Comparison of ENCODE assay signal across 8 mouse cellular contexts in the genomic region with DNA sequence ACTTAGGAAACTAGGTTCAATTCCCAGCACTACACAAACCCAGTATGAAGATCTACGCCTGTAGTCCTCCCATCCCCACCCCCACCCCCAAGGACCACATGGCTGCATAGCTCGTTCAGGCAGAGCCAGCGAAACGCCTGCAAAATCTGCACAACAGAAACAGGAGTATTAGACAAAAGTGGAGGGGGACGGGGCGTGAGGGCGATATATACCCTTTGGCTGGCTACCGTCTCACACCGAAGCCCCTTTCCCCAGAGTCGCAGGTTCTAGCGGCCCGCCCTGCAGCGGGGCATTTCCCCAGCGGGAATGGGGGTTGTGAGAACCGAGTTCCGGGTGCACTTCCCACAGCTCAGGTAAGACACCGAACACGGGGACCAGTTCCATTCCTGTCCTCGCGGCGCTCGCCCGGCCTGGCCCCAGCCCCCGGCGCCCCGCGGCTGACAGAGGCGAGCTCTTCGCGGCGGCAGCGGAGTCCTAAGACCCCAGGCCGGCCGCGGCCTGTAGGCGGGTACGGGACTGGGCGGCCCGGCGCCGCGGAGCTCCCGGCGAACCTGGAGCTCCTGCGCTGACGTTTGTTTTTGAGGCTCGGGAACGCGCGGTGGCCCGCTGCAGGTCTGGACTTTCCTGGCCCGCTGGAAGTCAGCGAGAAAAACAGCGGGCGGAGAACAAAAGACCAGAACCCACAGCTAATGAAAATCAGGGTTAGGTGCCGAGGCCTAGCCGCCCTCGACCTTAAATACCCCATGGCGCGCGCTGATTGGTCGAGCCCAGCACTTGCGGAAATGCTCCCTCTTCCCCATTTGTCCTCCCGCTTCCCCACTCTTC. TPM values are rescaled to one million over a fixed set of nuclear protein-coding genes. Genes with fewer than 3 reads are reported as not detected.
DNase-seq lines count a peak whose midpoint lies in the region; ATAC-seq and TF ChIP-seq lines count a peak whose summit lies in the region.

No protein-coding gene starts in this region.

- peak overlapping the region; percentile 68 for H3K4me2 ChIP-seq in forebrain, embryonic 13.5 days
- H3K4me2 ChIP-seq in lung, postnatal 0 days (replicated peaks; ENCODE audit: low read depth, low read length): peak overlapping the region; percentile 94

- no peaks in the 10 kb centered on the region for H3K36me3 ChIP-seq in forebrain, embryonic 13.5 days (ENCODE audit: poor library complexity, severe bottlenecking)
- H3K36me3 ChIP-seq in lung, postnatal 0 days (ENCODE audit: insufficient read depth, low read length): no peaks in the 10 kb centered on the region

- peak overlapping the region; percentile 70 for H3K4me3 ChIP-seq in forebrain, embryonic 13.5 days
- peak overlapping the region; percentile 56 for H3K4me3 ChIP-seq in lung, postnatal 0 days (ENCODE audit: low read depth, low read length)

- intact Hi-C loops in heart, postnatal 14 days (cut with DNase I): no loop called here

- TF ChIP-seq CTCF in lung, postnatal 0 days (IDR thresholded peaks at IDR 0.05): no peak

- WGBS in forebrain, embryonic 13.5 days: under 1% methylated on average over 64 of the region's 64 CpGs
- 1% methylated on average over 61 of the region's 64 CpGs for WGBS in lung, postnatal 0 days

- 0 out of 2 replicates have a peak, but pooled peaks cover 5% of the 10 kb centered on the region for H3K9me3 ChIP-seq in forebrain, embryonic 13.5 days (replicated peaks)
- H3K9me3 ChIP-seq in lung, postnatal 0 days (ENCODE audit: low read length): no peaks in the 10 kb centered on the region

- peaks cover 10% of the 10 kb centered on the region for H3K4me1 ChIP-seq in forebrain, embryonic 13.5 days
- 0 out of 2 replicates have a peak, but pooled peaks cover 2% of the 10 kb centered on the region for H3K4me1 ChIP-seq in lung, postnatal 0 days (ENCODE audit: insufficient read depth, low read depth, low read length)

- H3K9ac ChIP-seq in forebrain, embryonic 13.5 days: peak overlapping the region; percentile 88
- H3K9ac ChIP-seq in lung, postnatal 0 days (replicated peaks; ENCODE audit: low read depth): peak overlapping the region; percentile 79

- DNase-seq in ES-CJ7 (ENCODE audit: low read depth, low spot score): peak; percentile 94
- peak; percentile 80 for DNase-seq in c-Kit-positive CD71-positive TER-119-negative erythroid progenitor cells, embryonic 14.5 days (ENCODE audit: low read depth)
- peak; percentile 64 to 72 for DNase-seq in heart, postnatal 14 days
- DNase-seq in layer of hippocampus, adult 18-20 months (ENCODE audit: low spot score in 2 of 2): peak; percentile 59 to 81
- peak; percentile 81 for DNase-seq in lung, postnatal 0 days (ENCODE audit: low spot score)
- peak; percentile 34 for DNase-seq in ovary, postnatal 10 days (ENCODE audit: low spot score)
- DNase-seq in thymus, postnatal 0 days (ENCODE audit: low spot score): peak; percentile 83

- ATAC-seq in forebrain, embryonic 13.5 days: peak; percentile 88
- ATAC-seq in lung, postnatal 0 days: peak; percentile 89

- H3K27ac ChIP-seq in forebrain, embryonic 13.5 days: peak overlapping the region; percentile 84
- peak overlapping the region; percentile 80 for H3K27ac ChIP-seq in lung, postnatal 0 days (ENCODE audit: low read length)

- TF ChIP-seq EP300 in lung, postnatal 0 days (IDR thresholded peaks at IDR 0.05): no peak

- H3K27me3 ChIP-seq in forebrain, embryonic 13.5 days: peaks cover 24% of the 10 kb centered on the region
- peaks cover 10% of the 10 kb centered on the region for H3K27me3 ChIP-seq in lung, postnatal 0 days (replicated peaks; ENCODE audit: insufficient read depth, low read length)

RNA-seq across cellular contexts. Expression of gene BC107364, which starts 37.8 kb away (rescaled TPM):
- not detected in 2 replicates for polyA plus RNA-seq in forebrain, embryonic 13.5 days (2015; fragmentation: Nextera tagmentation; extraction: Ambion mirVana)
- total RNA-seq in heart, postnatal 14 days (2021): not detected
- total RNA-seq in layer of hippocampus, adult 18-20 months (2021): not detected
- 0.12 and 0.19 TPM in 2 replicates for polyA plus RNA-seq in lung, postnatal 0 days (2015; fragmentation: Nextera tagmentation; extraction: Ambion mirVana)
- 0.46 and 0.55 TPM in 2 replicates for polyA plus RNA-seq in thymus, postnatal 0 days (2015; fragmentation: Nextera tagmentation; extraction: Ambion mirVana)

Comparison
In these comparisons a context has a peak if more than half of its experiments do, and no peak if none do; other contexts are left out.
1. Peak in every context shown above with its lines: DNase-seq, ATAC-seq, H3K4me3 ChIP-seq and H3K27ac ChIP-seq.
2. DNase-seq: peak in every context shown above with its lines; median percentile 94 in ES-CJ7; 83 in thymus, postnatal 0 days; 81 in lung, postnatal 0 days; 80 in c-Kit-positive CD71-positive TER-119-negative erythroid progenitor cells, embryonic 14.5 days; 70 in layer of hippocampus, adult 18-20 months; 68 in heart, postnatal 14 days; 34 in ovary, postnatal 10 days.